Mouse (Mus musculus): Measurements from ENCODE around the gene Lrmp.

DNA sequence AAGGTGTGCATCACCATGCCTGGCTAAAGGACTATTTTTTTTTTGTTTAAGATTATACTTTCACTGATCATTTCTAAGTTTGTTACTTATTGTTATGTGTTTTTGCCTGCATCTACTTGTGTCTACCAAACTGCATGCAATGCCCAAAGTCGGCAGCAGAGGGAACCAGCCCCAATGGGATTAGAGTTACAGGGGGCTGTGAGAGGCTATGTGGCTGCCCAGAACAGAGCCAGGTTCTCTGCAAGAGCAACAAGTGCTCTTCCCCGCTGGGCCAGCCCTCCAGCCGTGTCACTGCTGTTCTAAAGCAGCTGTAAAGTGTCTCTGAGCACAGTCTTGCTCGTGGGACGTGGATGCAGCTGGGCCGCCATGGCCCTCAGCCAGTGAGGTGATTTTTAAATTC is 64.2 kb downstream of the Lrmp start:
- TF ChIP-seq TAL1 (IDR thresholded peaks at IDR 0.05; ENCODE audit: low read length) (no peak), GATA1 (IDR thresholded peaks at IDR 0.05; ENCODE audit: low read length) (no peak)

Data from erythroblast, embryonic 14.5 days (primary cell).